Mouse (Mus musculus) C2C12 (cell line): Measurements from ENCODE around the gene Taar9.

Source experiments
- CEBPB ChIP-seq: IDR thresholded peaks from one replicate; pipeline ENCODE4 v1.6.1; 2011; ENCODE audit warnings: low read depth, mild to moderate bottlenecking, control low read depth, moderate library complexity
- CTCF ChIP-seq: IDR thresholded peaks from one replicate; pipeline ENCODE4 v1.5.1; 2011; ENCODE audit not compliant: control insufficient read depth, insufficient read depth, insufficient read length
- MAX ChIP-seq: IDR thresholded peaks from one replicate; pipeline ENCODE4 v1.6.1; 2011; ENCODE audit warnings: mild to moderate bottlenecking, control low read depth
- MYOG ChIP-seq: IDR thresholded peaks from one replicate; pipeline ENCODE4 v1.6.1; 2011; ENCODE audit not compliant: control insufficient read depth, insufficient read length; ENCODE audit errors: extremely low read depth
- USF1 ChIP-seq: IDR thresholded peaks from one replicate; pipeline ENCODE4 v1.6.1; 2011; ENCODE audit warnings: low read depth, mild to moderate bottlenecking, control low read depth, moderate library complexity

GRCm38 (mm10) chr10:24158470-24159254 lies 49.3 kb upstream of the Taar9 start:
- TF ChIP-seq CEBPB (no peak), CTCF (no peak), USF1 (no peak), MAX (no peak), MYOG (no peak)
